ENCODE assay signal across 12 mouse cellular contexts in the genomic region with DNA sequence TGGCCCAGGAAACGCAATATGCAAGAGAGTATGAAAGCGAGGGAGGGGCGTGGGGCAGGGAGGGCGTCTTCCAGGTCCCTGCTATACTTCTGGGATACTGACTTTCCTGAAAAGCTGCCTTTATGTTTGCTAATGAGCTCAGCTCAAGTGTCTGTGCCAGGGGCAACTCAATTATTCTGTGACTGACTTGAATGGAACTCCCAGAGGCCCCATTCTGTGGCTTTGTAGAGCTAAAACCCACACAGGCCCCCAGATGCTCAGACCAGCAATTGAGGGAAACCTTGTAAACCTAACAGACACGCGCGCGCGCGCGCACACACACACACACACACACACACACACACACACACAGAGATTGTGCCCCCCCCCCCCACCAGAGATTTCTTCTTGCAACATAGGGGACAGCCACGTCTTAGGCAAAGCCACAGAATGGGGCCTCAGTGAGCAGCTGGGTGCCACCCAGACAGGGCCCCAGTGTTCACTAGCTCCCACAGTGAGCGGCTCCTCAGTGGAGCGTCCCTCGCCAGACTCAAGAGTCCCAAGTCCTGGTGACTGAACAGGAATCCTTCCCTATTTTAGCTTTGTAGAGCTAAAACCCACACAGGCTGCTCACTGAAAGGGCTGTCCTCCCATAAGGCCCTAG. TPM values are rescaled to one million over a fixed set of nuclear protein-coding genes. Genes with fewer than 3 reads are reported as not detected.
DNase-seq lines count a peak whose midpoint lies in the region; ATAC-seq lines count a peak whose summit lies in the region.
"Had no signal": no experiment of that assay in that cellular context is flagged by ENCODE, and none has a peak within 500 bp of the region (broad histone marks: within the 10 kb centered on the region; RNA-seq: fewer than 3 reads in every experiment).

No protein-coding gene starts in this region.

- no peaks in the 10 kb centered on the region for H3K9me3 ChIP-seq in forebrain, embryonic 13.5 days (replicated peaks)
- H3K9me3 ChIP-seq in limb, embryonic 11.5 days (ENCODE audit: control insufficient read depth, low read length), result no peaks in the 10 kb centered on the region
- no peaks in the 10 kb centered on the region for H3K9me3 ChIP-seq in neural tube, embryonic 12.5 days
- no peaks in the 10 kb centered on the region for H3K9me3 ChIP-seq in kidney, embryonic 15.5 days (replicated peaks)
- H3K9me3 ChIP-seq: G1E had no signal

- peak overlapping the region; percentile 46 for H3K4me2 ChIP-seq in forebrain, embryonic 13.5 days
- no peak overlapping the region for H3K4me2 ChIP-seq in limb, embryonic 11.5 days (ENCODE audit: low read depth, severe bottlenecking)
- peak overlapping the region; percentile 50 for H3K4me2 ChIP-seq in neural tube, embryonic 12.5 days (replicated peaks)
- H3K4me2 ChIP-seq in kidney, embryonic 15.5 days, result no peak overlapping the region

- DNase-seq in embryo, embryonic 11 days, result peak; percentile 76
- no peak for DNase-seq in limb, embryonic 11.5 days (ENCODE audit: low spot score)
- DNase-seq in adrenal gland, postnatal 14 days, result no peak
- no peak for DNase-seq in spleen, postnatal 10 days (ENCODE audit: low spot score in 2 of 2)
- no peak for DNase-seq in ovary, postnatal 14 days (ENCODE audit: low spot score)
- DNase-seq: layer of hippocampus, postnatal 36 days had no signal

- H3K27me3 ChIP-seq in forebrain, embryonic 13.5 days, result peaks cover 31% of the 10 kb centered on the region
- H3K27me3 ChIP-seq in limb, embryonic 11.5 days (ENCODE audit: control insufficient read depth, insufficient read depth, low read length), result no peaks in the 10 kb centered on the region
- peaks cover 23% of the 10 kb centered on the region; the same call in 1 of the 2 replicates for H3K27me3 ChIP-seq in neural tube, embryonic 12.5 days (replicated peaks)
- no peaks in the 10 kb centered on the region for H3K27me3 ChIP-seq in kidney, embryonic 15.5 days

- peak overlapping the region; percentile 19 for H3K27ac ChIP-seq in forebrain, embryonic 13.5 days
- 0 out of 2 replicates have a peak overlapping the region, but pooled peaks have one; percentile 21 for H3K27ac ChIP-seq in limb, embryonic 11.5 days (replicated peaks; ENCODE audit: low read depth, low read length)
- H3K27ac ChIP-seq in neural tube, embryonic 12.5 days, result no peak overlapping the region
- H3K27ac ChIP-seq in kidney, embryonic 15.5 days, result no peak overlapping the region

- H3K36me3 ChIP-seq in forebrain, embryonic 13.5 days (ENCODE audit: poor library complexity, severe bottlenecking), result no peaks in the 10 kb centered on the region
- H3K36me3 ChIP-seq in limb, embryonic 11.5 days (ENCODE audit: control insufficient read depth, insufficient read depth, low read length), result no peaks in the 10 kb centered on the region
- H3K36me3 ChIP-seq in neural tube, embryonic 12.5 days, result no peaks in the 10 kb centered on the region
- no peaks in the 10 kb centered on the region for H3K36me3 ChIP-seq in kidney, embryonic 15.5 days
- H3K36me3 ChIP-seq: G1E had no signal

- WGBS in forebrain, embryonic 13.5 days, result 3% methylated on average over 15 of the region's 15 CpGs
- 67% methylated on average over 15 of the region's 15 CpGs for WGBS in limb, embryonic 11.5 days
- WGBS in neural tube, embryonic 12.5 days, result 23% methylated on average over 15 of the region's 15 CpGs
- 88% methylated on average over 15 of the region's 15 CpGs for WGBS in kidney, embryonic 15.5 days

- H3K9ac ChIP-seq in forebrain, embryonic 13.5 days, result peak overlapping the region; percentile 30; the same call in 1 of the 2 replicates
- H3K9ac ChIP-seq in limb, embryonic 11.5 days (ENCODE audit: low read length), result no peak overlapping the region
- 0 out of 2 replicates have a peak overlapping the region, but pooled peaks have one; percentile 33 for H3K9ac ChIP-seq in neural tube, embryonic 12.5 days
- no peak overlapping the region for H3K9ac ChIP-seq in kidney, embryonic 15.5 days

- peaks cover 27% of the 10 kb centered on the region for H3K4me1 ChIP-seq in forebrain, embryonic 13.5 days
- H3K4me1 ChIP-seq in limb, embryonic 11.5 days (ENCODE audit: control insufficient read depth, insufficient read depth, low read length), result peaks cover 8% of the 10 kb centered on the region
- peaks cover 23% of the 10 kb centered on the region for H3K4me1 ChIP-seq in neural tube, embryonic 12.5 days
- 0 out of 2 replicates have a peak, but pooled peaks cover 2% of the 10 kb centered on the region for H3K4me1 ChIP-seq in kidney, embryonic 15.5 days

- no peak overlapping the region for H3K4me3 ChIP-seq in forebrain, embryonic 13.5 days
- no peak overlapping the region for H3K4me3 ChIP-seq in limb, embryonic 11.5 days (ENCODE audit: low read depth, low read length)
- H3K4me3 ChIP-seq in neural tube, embryonic 12.5 days, result no peak overlapping the region
- H3K4me3 ChIP-seq in kidney, embryonic 15.5 days (replicated peaks), result no peak overlapping the region

- ATAC-seq in forebrain, embryonic 13.5 days, result peak; percentile 81
- peak; percentile 56; the same call in 1 of the 2 replicates for ATAC-seq in limb, embryonic 11.5 days (ENCODE audit: insufficient number of reproducible peaks, low FRiP score, low TSS enrichment, low read depth)
- ATAC-seq in neural tube, embryonic 12.5 days (ENCODE audit: low FRiP score, low read depth), result peak; percentile 89
- no peak for ATAC-seq in kidney, embryonic 15.5 days (replicated peaks; ENCODE audit: low FRiP score)
- ATAC-seq: intestine, embryonic 16.5 days; lung, postnatal 0 days had no signal

RNA-seq across cellular contexts. Expression of a gene that starts 36.1 kb away (rescaled TPM):
- polyA plus RNA-seq in forebrain, embryonic 13.5 days (2015; fragmentation: Nextera tagmentation; extraction: Ambion mirVana), result 107 and 116 TPM in 2 replicates
- polyA plus RNA-seq in limb, embryonic 11.5 days (2014; fragmentation: Nextera tagmentation; extraction: Ambion mirVana), result 163 and 173 TPM in 2 replicates
- 109 and 112 TPM in 2 replicates for polyA plus RNA-seq in neural tube, embryonic 12.5 days (2016; fragmentation: Nextera tagmentation; extraction: Ambion mirVana)
- total RNA-seq in adrenal gland, postnatal 14 days (2021), result 107 and 121 TPM in 2 replicates
- 122 and 126 TPM in 2 replicates for polyA plus RNA-seq in kidney, embryonic 15.5 days (2015; fragmentation: Nextera tagmentation; extraction: Ambion mirVana)

RNA-seq across cellular contexts. Expression of a gene that starts 38.8 kb away (rescaled TPM):
- 2.5 and 3.2 TPM in 2 replicates for polyA plus RNA-seq in forebrain, embryonic 13.5 days (2015; fragmentation: Nextera tagmentation; extraction: Ambion mirVana)
- polyA plus RNA-seq in limb, embryonic 11.5 days (2014; fragmentation: Nextera tagmentation; extraction: Ambion mirVana), result 0.64 and 1.4 TPM in 2 replicates
- polyA plus RNA-seq in neural tube, embryonic 12.5 days (2016; fragmentation: Nextera tagmentation; extraction: Ambion mirVana), result 1.7 and 1.9 TPM in 2 replicates
- total RNA-seq in adrenal gland, postnatal 14 days (2021), result 1.2 and 1.5 TPM in 2 replicates
- polyA plus RNA-seq in kidney, embryonic 15.5 days (2015; fragmentation: Nextera tagmentation; extraction: Ambion mirVana), result 2.0 and 2.4 TPM in 2 replicates
- polyA plus RNA-seq: G1E had no signal

Comparison
In these comparisons a context has a peak if more than half of its experiments do, and no peak if none do; other contexts are left out.
1. H3K27ac ChIP-seq: peak in forebrain, embryonic 13.5 days (single experiment) and limb, embryonic 11.5 days (single experiment); none in neural tube, embryonic 12.5 days (single experiment) and kidney, embryonic 15.5 days (single experiment).
2. H3K4me2 ChIP-seq: peak in forebrain, embryonic 13.5 days (single experiment) and neural tube, embryonic 12.5 days (single experiment); none in limb, embryonic 11.5 days (single experiment) and kidney, embryonic 15.5 days (single experiment).
3. H3K9ac ChIP-seq: peak in forebrain, embryonic 13.5 days (single experiment) and neural tube, embryonic 12.5 days (single experiment); none in limb, embryonic 11.5 days (single experiment) and kidney, embryonic 15.5 days (single experiment).